Mouse (Mus musculus): ENCODE data around the gene Spp1. TPM values are rescaled to one million over a fixed set of nuclear protein-coding genes. Genes with fewer than 3 reads are reported as not detected.

Gene Spp1
- total RNA-seq (2017), result 1.5 to 1.9 TPM (median 1.9 TPM) in 3 replicates

- peak; percentile 55 for ATAC-seq (replicated peaks; ENCODE audit: insufficient number of reproducible peaks, low FRiP score, low TSS enrichment, poor library complexity, severe bottlenecking)
Observed at GRCm38 (mm10) chr5:104434835-104435301, at the start of gene Spp1. Gene Spp1, plus strand, starts transcription at chr5:104435118.

GRCm38 (mm10) chr5:104385521-104385920 is 49.4 kb upstream of the Spp1 start:
- ATAC-seq (replicated peaks; ENCODE audit: insufficient number of reproducible peaks, low FRiP score, low TSS enrichment, poor library complexity, severe bottlenecking), result no peak

GRCm38 (mm10) chr5:104386908-104387307 is 48.0 kb upstream of the Spp1 start:
- no peak for ATAC-seq (replicated peaks; ENCODE audit: insufficient number of reproducible peaks, low FRiP score, low TSS enrichment, poor library complexity, severe bottlenecking)

- ATAC-seq (replicated peaks; ENCODE audit: insufficient number of reproducible peaks, low FRiP score, low TSS enrichment, poor library complexity, severe bottlenecking), result no peak
Observed at GRCm38 (mm10) chr5:104390962-104391361, 44.0 kb upstream of the Spp1 start.

GRCm38 (mm10) chr5:104392784-104393183 is 42.1 kb upstream of the Spp1 start:
- no peak for ATAC-seq (replicated peaks; ENCODE audit: insufficient number of reproducible peaks, low FRiP score, low TSS enrichment, poor library complexity, severe bottlenecking)

GRCm38 (mm10) chr5:104396286-104396685 is 38.6 kb upstream of the Spp1 start:
- ATAC-seq (replicated peaks; ENCODE audit: insufficient number of reproducible peaks, low FRiP score, low TSS enrichment, poor library complexity, severe bottlenecking), result 0 out of 2 replicates have a peak, but pooled peaks have one; percentile 13

GRCm38 (mm10) chr5:104398001-104398400 is 36.9 kb upstream of the Spp1 start:
- no peak for ATAC-seq (replicated peaks; ENCODE audit: insufficient number of reproducible peaks, low FRiP score, low TSS enrichment, poor library complexity, severe bottlenecking)

- no peak for ATAC-seq (replicated peaks; ENCODE audit: insufficient number of reproducible peaks, low FRiP score, low TSS enrichment, poor library complexity, severe bottlenecking)
Observed at GRCm38 (mm10) chr5:104399291-104399950, 35.5 kb upstream of the Spp1 start.

GRCm38 (mm10) chr5:104399970-104400369 is 34.9 kb upstream of the Spp1 start:
- no peak for ATAC-seq (replicated peaks; ENCODE audit: insufficient number of reproducible peaks, low FRiP score, low TSS enrichment, poor library complexity, severe bottlenecking)

GRCm38 (mm10) chr5:104402651-104403050 is 32.3 kb upstream of the Spp1 start:
- no peak for ATAC-seq (replicated peaks; ENCODE audit: insufficient number of reproducible peaks, low FRiP score, low TSS enrichment, poor library complexity, severe bottlenecking)

GRCm38 (mm10) chr5:104403351-104403750 is 31.6 kb upstream of the Spp1 start:
- no peak for ATAC-seq (replicated peaks; ENCODE audit: insufficient number of reproducible peaks, low FRiP score, low TSS enrichment, poor library complexity, severe bottlenecking)

GRCm38 (mm10) chr5:104404551-104404950 is 30.4 kb upstream of the Spp1 start:
- ATAC-seq (replicated peaks; ENCODE audit: insufficient number of reproducible peaks, low FRiP score, low TSS enrichment, poor library complexity, severe bottlenecking), result no peak

- no peak for ATAC-seq (replicated peaks; ENCODE audit: insufficient number of reproducible peaks, low FRiP score, low TSS enrichment, poor library complexity, severe bottlenecking)
Observed at GRCm38 (mm10) chr5:104405051-104405450, 29.9 kb upstream of the Spp1 start.

- no peak for ATAC-seq (replicated peaks; ENCODE audit: insufficient number of reproducible peaks, low FRiP score, low TSS enrichment, poor library complexity, severe bottlenecking)
Observed at GRCm38 (mm10) chr5:104406756-104407155, 28.2 kb upstream of the Spp1 start.

GRCm38 (mm10) chr5:104407541-104408231 is 27.2 kb upstream of the Spp1 start:
- no peak for ATAC-seq (replicated peaks; ENCODE audit: insufficient number of reproducible peaks, low FRiP score, low TSS enrichment, poor library complexity, severe bottlenecking)

GRCm38 (mm10) chr5:104408549-104408948 is 26.4 kb upstream of the Spp1 start:
- ATAC-seq (replicated peaks; ENCODE audit: insufficient number of reproducible peaks, low FRiP score, low TSS enrichment, poor library complexity, severe bottlenecking), result no peak

GRCm38 (mm10) chr5:104415999-104416398 is 18.9 kb upstream of the Spp1 start:
- ATAC-seq (replicated peaks; ENCODE audit: insufficient number of reproducible peaks, low FRiP score, low TSS enrichment, poor library complexity, severe bottlenecking), result no peak

GRCm38 (mm10) chr5:104417028-104417427 is 17.9 kb upstream of the Spp1 start:
- ATAC-seq (replicated peaks; ENCODE audit: insufficient number of reproducible peaks, low FRiP score, low TSS enrichment, poor library complexity, severe bottlenecking), result no peak

GRCm38 (mm10) chr5:104417721-104418120 is 17.2 kb upstream of the Spp1 start:
- no peak for ATAC-seq (replicated peaks; ENCODE audit: insufficient number of reproducible peaks, low FRiP score, low TSS enrichment, poor library complexity, severe bottlenecking)

- no peak for ATAC-seq (replicated peaks; ENCODE audit: insufficient number of reproducible peaks, low FRiP score, low TSS enrichment, poor library complexity, severe bottlenecking)
Observed at GRCm38 (mm10) chr5:104422039-104422438, 12.9 kb upstream of the Spp1 start.
